9 mouse cellular contexts compared by ENCODE assay signal in the genomic region with DNA sequence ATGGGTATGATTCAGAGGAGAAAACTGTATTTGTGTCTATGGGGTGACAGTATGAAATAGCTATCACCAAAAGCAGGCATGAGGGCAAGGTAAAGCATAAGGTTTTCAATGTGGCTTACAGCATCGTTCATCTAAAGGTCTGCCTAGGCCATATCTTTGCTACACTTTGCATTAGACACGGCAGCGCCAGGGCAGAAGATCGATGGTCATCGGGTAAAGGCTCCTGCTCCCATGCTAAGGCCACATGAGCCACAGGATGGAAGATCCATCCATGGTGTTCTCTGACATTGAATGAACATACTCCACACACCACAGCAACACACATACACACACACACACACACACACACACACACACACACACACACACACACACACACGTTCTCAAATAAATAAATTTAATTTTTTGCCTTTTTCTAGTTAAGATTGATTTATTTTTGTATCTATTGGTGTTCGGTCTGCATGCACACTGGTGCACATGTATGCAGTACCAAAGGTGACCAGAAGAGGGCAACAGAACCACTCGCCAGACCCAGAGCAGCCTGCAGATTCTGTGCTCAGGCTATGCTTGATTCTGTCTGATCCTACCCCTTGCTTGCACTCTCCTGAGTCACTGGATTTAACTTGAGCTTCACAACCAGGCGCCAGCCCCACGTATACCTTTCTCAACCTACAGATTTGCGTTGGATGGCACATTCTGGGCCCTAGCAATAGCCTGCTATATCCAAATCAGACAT. TPM values are rescaled to one million over a fixed set of nuclear protein-coding genes. Genes with fewer than 3 reads are reported as not detected.
DNase-seq lines count a peak whose midpoint lies in the region; ATAC-seq and TF ChIP-seq lines count a peak whose summit lies in the region.
"Had no signal": no experiment of that assay in that cellular context is flagged by ENCODE, and none has a peak within 500 bp of the region (broad histone marks: within the 10 kb centered on the region; RNA-seq: fewer than 3 reads in every experiment).

No protein-coding gene starts in this region.

- H3K4me2 ChIP-seq in limb, embryonic 11.5 days (ENCODE audit: low read depth, severe bottlenecking) = no peak overlapping the region
- H3K4me2 ChIP-seq in midbrain, embryonic 16.5 days (ENCODE audit: low read length) = no peak overlapping the region
- no peak overlapping the region for H3K4me2 ChIP-seq in stomach, embryonic 14.5 days (replicated peaks; ENCODE audit: low read depth, low read length)

- no peaks in the 10 kb centered on the region for H3K9me3 ChIP-seq in limb, embryonic 11.5 days (ENCODE audit: control insufficient read depth, low read length)
- no peaks in the 10 kb centered on the region for H3K9me3 ChIP-seq in midbrain, embryonic 16.5 days (replicated peaks; ENCODE audit: control insufficient read depth, low read length, poor library complexity, severe bottlenecking)
- no peaks in the 10 kb centered on the region for H3K9me3 ChIP-seq in stomach, embryonic 14.5 days (ENCODE audit: control insufficient read depth, low read depth, low read length)

- intact Hi-C loops in gastrocnemius, adult 2 months (cut with DNase I) = no loop called here

- no peak overlapping the region for H3K4me3 ChIP-seq in gastrocnemius, adult 2 months
- H3K4me3 ChIP-seq in kidney, adult 2 months (ENCODE audit: insufficient read depth, low read depth, low read length) = no peak overlapping the region
- H3K4me3 ChIP-seq in limb, embryonic 11.5 days (ENCODE audit: low read depth, low read length) = no peak overlapping the region
- no peak overlapping the region for H3K4me3 ChIP-seq in midbrain, embryonic 16.5 days (ENCODE audit: low read depth, low read length)
- no peak overlapping the region for H3K4me3 ChIP-seq in stomach, embryonic 14.5 days (ENCODE audit: low read depth, low read length)
- H3K4me3 ChIP-seq: erythroblast, embryonic 14.5 days had no signal

- 43% methylated on average over 11 of the region's 11 CpGs for WGBS in kidney, adult 2 months
- WGBS in limb, embryonic 11.5 days = 35% methylated on average over 11 of the region's 11 CpGs
- 40% methylated on average over 11 of the region's 11 CpGs for WGBS in midbrain, embryonic 16.5 days
- 37% methylated on average over 11 of the region's 11 CpGs for WGBS in stomach, embryonic 14.5 days

- H3K9ac ChIP-seq in limb, embryonic 11.5 days (ENCODE audit: low read length) = no peak overlapping the region
- no peak overlapping the region for H3K9ac ChIP-seq in midbrain, embryonic 16.5 days (ENCODE audit: low read depth, low read length)
- no peak overlapping the region for H3K9ac ChIP-seq in stomach, embryonic 14.5 days (replicated peaks; ENCODE audit: low read depth, low read length)

- H3K36me3 ChIP-seq in kidney, adult 2 months (ENCODE audit: control insufficient read depth, insufficient read depth, low read length) = no peaks in the 10 kb centered on the region
- no peaks in the 10 kb centered on the region for H3K36me3 ChIP-seq in limb, embryonic 11.5 days (ENCODE audit: control insufficient read depth, insufficient read depth, low read length)
- no peaks in the 10 kb centered on the region for H3K36me3 ChIP-seq in midbrain, embryonic 16.5 days (ENCODE audit: control insufficient read depth, insufficient read depth, low read length)
- no peaks in the 10 kb centered on the region for H3K36me3 ChIP-seq in stomach, embryonic 14.5 days (ENCODE audit: control insufficient read depth, insufficient read depth, low read length)

- DNase-seq in urinary bladder, postnatal 14 days (ENCODE audit: low spot score) = peak; percentile 45
- no peak for DNase-seq in urinary bladder, postnatal 10 days (ENCODE audit: low spot score)
- peak; percentile 46 to 78 for DNase-seq in cerebellum, postnatal 4 days (ENCODE audit: low spot score in 2 of 2)
- peak; percentile 57 for DNase-seq in gastrocnemius, adult 2 months
- peak; percentile 43 for DNase-seq in kidney, adult 2 months
- DNase-seq in limb, embryonic 11.5 days (ENCODE audit: low spot score) = peak; percentile 86

- TF ChIP-seq POLR2A in kidney, adult 2 months (IDR thresholded peaks at IDR 0.05; ENCODE audit: low read depth, low read length) = no peak

- H3K4me1 ChIP-seq in kidney, adult 2 months (ENCODE audit: control insufficient read depth, insufficient read depth, low read length) = no peaks in the 10 kb centered on the region
- no peaks in the 10 kb centered on the region for H3K4me1 ChIP-seq in limb, embryonic 11.5 days (ENCODE audit: control insufficient read depth, insufficient read depth, low read length)
- H3K4me1 ChIP-seq in midbrain, embryonic 16.5 days (ENCODE audit: control insufficient read depth, insufficient read depth, low read length) = no peaks in the 10 kb centered on the region
- H3K4me1 ChIP-seq in stomach, embryonic 14.5 days (ENCODE audit: control insufficient read depth, insufficient read depth, low read length) = no peaks in the 10 kb centered on the region

- peak; percentile 79 for TF ChIP-seq CTCF in gastrocnemius, adult 2 months (IDR thresholded peaks at IDR 0.05)
- peak; percentile 79 for TF ChIP-seq CTCF in kidney, adult 2 months (conservative IDR thresholded peaks at IDR 0.05; ENCODE audit: insufficient read depth, insufficient read length, low read depth, low read length)

- no peaks in the 10 kb centered on the region for H3K27me3 ChIP-seq in kidney, adult 2 months (replicated peaks; ENCODE audit: control insufficient read depth, insufficient read depth, low read length)
- H3K27me3 ChIP-seq in limb, embryonic 11.5 days (ENCODE audit: control insufficient read depth, insufficient read depth, low read length) = no peaks in the 10 kb centered on the region
- H3K27me3 ChIP-seq in midbrain, embryonic 16.5 days (ENCODE audit: control insufficient read depth, insufficient read depth, low read depth, low read length) = no peaks in the 10 kb centered on the region
- no peaks in the 10 kb centered on the region for H3K27me3 ChIP-seq in stomach, embryonic 14.5 days (ENCODE audit: control insufficient read depth, insufficient read depth, low read length)

- H3K27ac ChIP-seq in gastrocnemius, adult 2 months = peak overlapping the region; percentile 65
- H3K27ac ChIP-seq in kidney, adult 2 months (ENCODE audit: insufficient read depth, low read depth, low read length) = no peak overlapping the region
- no peak overlapping the region for H3K27ac ChIP-seq in limb, embryonic 11.5 days (replicated peaks; ENCODE audit: low read depth, low read length)
- H3K27ac ChIP-seq in midbrain, embryonic 16.5 days (ENCODE audit: low read length) = no peak overlapping the region
- H3K27ac ChIP-seq in stomach, embryonic 14.5 days (ENCODE audit: low read length) = no peak overlapping the region

- ATAC-seq in limb, embryonic 11.5 days (ENCODE audit: insufficient number of reproducible peaks, low FRiP score, low TSS enrichment, low read depth) = peak; percentile 65; the same call in 1 of the 2 replicates
- peak; percentile 86 for ATAC-seq in midbrain, embryonic 16.5 days
- ATAC-seq in stomach, embryonic 14.5 days (ENCODE audit: insufficient number of reproducible peaks, insufficient read depth, low FRiP score, low read depth) = peak; percentile 42; the same call in 1 of the 2 replicates

RNA-seq across cellular contexts. Expression of gene Scg3, which starts 36.3 kb away (rescaled TPM):
- total RNA-seq in gastrocnemius, adult 2 months (2021) = 1 to 10 TPM; 1.1 to 1.7 TPM
- polyA plus RNA-seq in kidney, adult 2 months (2012; rRNA removed) = 0.35 and 1.2 TPM in 2 replicates
- 0.24 TPM in 2 replicates for polyA plus RNA-seq in limb, embryonic 11.5 days (2014; fragmentation: Nextera tagmentation; extraction: Ambion mirVana)
- 134 and 138 TPM in 2 replicates for polyA plus RNA-seq in midbrain, embryonic 16.5 days (2015; fragmentation: Nextera tagmentation; extraction: Ambion mirVana)
- polyA plus RNA-seq in stomach, embryonic 14.5 days (2014; fragmentation: Nextera tagmentation; extraction: Ambion mirVana) = 7.6 and 11.1 TPM in 2 replicates
- polyA plus RNA-seq: erythroblast, embryonic 14.5 days had no signal

RNA-seq across cellular contexts. Expression of gene Bmp5, which starts 55.0 kb away (rescaled TPM):
- 1 to 10 TPM; 1.6 to 3.3 TPM for total RNA-seq in gastrocnemius, adult 2 months (2021)
- 0.20 and 0.23 TPM in 2 replicates for polyA plus RNA-seq in kidney, adult 2 months (2012; rRNA removed)
- polyA plus RNA-seq in limb, embryonic 11.5 days (2014; fragmentation: Nextera tagmentation; extraction: Ambion mirVana) = 5.6 and 7.1 TPM in 2 replicates
- 2.6 and 3.4 TPM in 2 replicates for polyA plus RNA-seq in midbrain, embryonic 16.5 days (2015; fragmentation: Nextera tagmentation; extraction: Ambion mirVana)
- 6.9 and 7.5 TPM in 2 replicates for polyA plus RNA-seq in stomach, embryonic 14.5 days (2014; fragmentation: Nextera tagmentation; extraction: Ambion mirVana)
- polyA plus RNA-seq: erythroblast, embryonic 14.5 days had no signal

Comparison
In these comparisons a context has a peak if more than half of its experiments do, and no peak if none do; other contexts are left out.
1. RNA of gene Scg3, which starts 36.3 kb away (polyA plus RNA-seq): 134 to 138 TPM in midbrain, embryonic 16.5 days; 7.6 to 11.1 TPM in stomach, embryonic 14.5 days, 0.35 to 1.2 TPM in kidney, adult 2 months and 0.24 TPM in limb, embryonic 11.5 days; every median in the first group is over 10 times any median in the second.
2. Peak in every context shown above with its lines, with median percentiles within 50 percentile points of each other: ATAC-seq.